Mouse (Mus musculus) testis, adult 2 months (tissue): ENCODE measurements at regions not wholly inside any gene's neighbourhood (a gene's known extent, or its start where the extent isn't known, plus 50 kb on each side); places are given as distances from the start of the nearest gene placed in this dataset.

Experiments
- CTCF ChIP-seq: fragments of 200-500 bp; IDR thresholded peaks from 2 replicates; pipeline ENCODE4 v1.5.1; 2012; ENCODE audit warnings: low read depth, mild to moderate bottlenecking, inconsistent platforms, low read length, moderate library complexity; ENCODE audit not compliant: control insufficient read depth, insufficient read depth, insufficient replicate concordance
- POLR2A ChIP-seq: fragments of 200-500 bp; IDR thresholded peaks from 2 replicates; pipeline ENCODE4 v1.6.1; 2012; ENCODE audit warnings: low read depth, mild to moderate bottlenecking, inconsistent platforms, low read length, moderate library complexity; ENCODE audit not compliant: control insufficient read depth

- TF ChIP-seq CTCF (no peak), POLR2A (no peak)
Measured at GRCm38 (mm10) chr10:21532142-21532541, 60.8 kb upstream of the 1700020N01Rik start.
